9 mouse cellular contexts compared by ENCODE assay signal in genomic region chr11:78827546-78827945, GRCm38 (mm10). TPM values are rescaled to one million over a fixed set of nuclear protein-coding genes. Genes with fewer than 3 reads are reported as not detected.
DNase-seq lines count a peak whose midpoint lies in the region; ATAC-seq and TF ChIP-seq lines count a peak whose summit lies in the region.
"Had no signal": no experiment of that assay in that cellular context is flagged by ENCODE, and none has a peak within 500 bp of the region (broad histone marks: within the 10 kb centered on the region; RNA-seq: fewer than 3 reads in every experiment).

No protein-coding gene starts in this region.

- no peak for TF ChIP-seq EP300 in liver, postnatal 0 days (IDR thresholded peaks at IDR 0.05; ENCODE audit: low read depth)

- H3K27me3 ChIP-seq in heart, embryonic 14.5 days (ENCODE audit: control insufficient read depth, insufficient read depth, low read length) = no peaks in the 10 kb centered on the region
- H3K27me3 ChIP-seq in testis, adult 2 months (ENCODE audit: control insufficient read depth, insufficient read depth, low read length) = no peaks in the 10 kb centered on the region
- H3K27me3 ChIP-seq in liver, postnatal 0 days (ENCODE audit: insufficient read depth, low read length) = no peaks in the 10 kb centered on the region

- WGBS in heart, embryonic 14.5 days = 46% methylated on average over 7 of the region's 7 CpGs
- 57% methylated on average over 7 of the region's 7 CpGs for WGBS in liver, postnatal 0 days (ENCODE audit: insufficient replicate concordance)

- peak overlapping the region; percentile 80; the same call in 1 of the 2 replicates for H3K9ac ChIP-seq in heart, embryonic 14.5 days (ENCODE audit: low read length)
- no peak overlapping the region for H3K9ac ChIP-seq in liver, postnatal 0 days (replicated peaks)

- no peak overlapping the region for H3K27ac ChIP-seq in heart, embryonic 14.5 days (replicated peaks in 1 of 2; ENCODE audit: control insufficient read depth in 1 of 2, insufficient read depth in 1 of 2, low read depth in 2 of 2, low read length in 2 of 2)
- no peak overlapping the region for H3K27ac ChIP-seq in testis, adult 2 months (ENCODE audit: control insufficient read depth, insufficient read depth, low read depth, low read length)
- no peak overlapping the region for H3K27ac ChIP-seq in liver, postnatal 0 days (ENCODE audit: low read depth)

- no peaks in the 10 kb centered on the region for H3K9me3 ChIP-seq in heart, embryonic 14.5 days (ENCODE audit: control insufficient read depth, low read length)
- H3K9me3 ChIP-seq in liver, postnatal 0 days (ENCODE audit: low read length) = no peaks in the 10 kb centered on the region

- DNase-seq in heart, adult 18-20 months = no peak
- DNase-seq in testis, postnatal 10 days (ENCODE audit: low spot score) = no peak
- DNase-seq in liver, postnatal 0 days = no peak
- DNase-seq in urinary bladder, adult 18-20 months (ENCODE audit: low spot score in 2 of 2) = no peak
- no peak for DNase-seq in lung, postnatal 14 days
- no peak for DNase-seq in left cerebral cortex, adult 18-20 months (ENCODE audit: low spot score in 2 of 2)
- DNase-seq: layer of hippocampus, postnatal 36 days had no signal

- peaks cover 29 to 53% of the 10 kb centered on the region in 2 experiments for H3K4me1 ChIP-seq in heart, embryonic 14.5 days (ENCODE audit: control insufficient read depth in 2 of 2, insufficient read depth in 2 of 2, low read length in 2 of 2)
- peaks cover 15% of the 10 kb centered on the region for H3K4me1 ChIP-seq in testis, adult 2 months (ENCODE audit: control insufficient read depth, insufficient read depth, low read length)
- H3K4me1 ChIP-seq in liver, postnatal 0 days (ENCODE audit: insufficient read depth) = peaks cover 30% of the 10 kb centered on the region

- ATAC-seq in heart, embryonic 14.5 days (ENCODE audit: insufficient number of reproducible peaks, insufficient read depth, low FRiP score, low read depth) = no peak
- no peak for ATAC-seq in liver, postnatal 0 days

- H3K4me2 ChIP-seq in heart, embryonic 14.5 days (ENCODE audit: low read length) = peak overlapping the region; percentile 73
- H3K4me2 ChIP-seq in liver, postnatal 0 days (ENCODE audit: low read depth, low read length) = peak overlapping the region; percentile 87

- no peak for TF ChIP-seq CTCF in testis, adult 2 months (IDR thresholded peaks at IDR 0.05; ENCODE audit: control insufficient read depth, insufficient read depth, insufficient replicate concordance, low read depth, low read length)
- no peak for TF ChIP-seq CTCF in liver, postnatal 0 days (IDR thresholded peaks at IDR 0.05; ENCODE audit: low read depth)

- peak; percentile 15; the same call in 1 of the 2 replicates for TF ChIP-seq POLR2A in testis, adult 2 months (IDR thresholded peaks at IDR 0.05; ENCODE audit: control insufficient read depth, low read depth, low read length)

- H3K36me3 ChIP-seq in heart, embryonic 14.5 days (ENCODE audit: control insufficient read depth, insufficient read depth, low read length) = no peaks in the 10 kb centered on the region
- H3K36me3 ChIP-seq in testis, adult 2 months (ENCODE audit: control insufficient read depth, insufficient read depth, low read length) = no peaks in the 10 kb centered on the region
- no peaks in the 10 kb centered on the region for H3K36me3 ChIP-seq in liver, postnatal 0 days (replicated peaks; ENCODE audit: insufficient read depth, low read length)

- H3K4me3 ChIP-seq in heart, embryonic 14.5 days (ENCODE audit: control insufficient read depth in 1 of 2, insufficient read depth in 1 of 2, low read depth in 1 of 2, low read length in 2 of 2) = no peak overlapping the region
- H3K4me3 ChIP-seq in testis, adult 2 months (ENCODE audit: control insufficient read depth, low read depth, low read length) = peak overlapping the region; percentile 46
- H3K4me3 ChIP-seq in liver, postnatal 0 days (ENCODE audit: low read depth, low read length) = no peak overlapping the region

RNA-seq across cellular contexts. Expression of gene Lyrm9, which starts 1.2 kb away (rescaled TPM):
- 31.0 and 41.2 TPM in 2 replicates for polyA plus RNA-seq in heart, embryonic 14.5 days (2014; fragmentation: Nextera tagmentation; extraction: Ambion mirVana)
- 10 to 100 TPM; 36.4 to 39.4 TPM for total RNA-seq in heart, adult 18-20 months (2021)
- polyA plus RNA-seq in testis, adult 2 months (2012; rRNA removed) = 158 and 165 TPM in 2 replicates
- polyA plus RNA-seq in liver, postnatal 0 days (2015; fragmentation: Nextera tagmentation; extraction: Ambion mirVana) = 12.9 and 16.5 TPM in 2 replicates
- total RNA-seq in left cerebral cortex, adult 18-20 months (2021) = 10 to 100 TPM; 28.1 to 32.5 TPM
